Mouse (Mus musculus) embryonic facial prominence, embryonic 11.5 days (tissue): ENCODE measurements at regions not wholly inside any gene's neighbourhood (a gene's known extent, or its start where the extent isn't known, plus 50 kb on each side); places are given as distances from the start of the nearest gene placed in this dataset.
"Not testable (repeated sequence)": the region's sequence is repeated elsewhere in the genome, so short reads cannot be mapped to it uniquely, and the experiment has no call there.

Source experiments
- ATAC-seq: fragments of 200-750 bp; cut with Nextera tagmentation; replicated peaks from 2 replicates; pipeline ENCODE4 v1.8.0; 2017; ENCODE audit warnings: low read depth; ENCODE audit not compliant: insufficient number of reproducible peaks, low FRiP score, low TSS enrichment
- DNase-seq: peaks from one replicate; pipeline ENCODE4 v3.0.0-alpha.2; 2015; ENCODE audit warnings: low spot score
- H3K27ac ChIP-seq: fragments of 300-500 bp; sonication (generic); replicated peaks from 2 replicates; pipeline ENCODE4 v1.5.1; 2014; ENCODE audit warnings: mild to moderate bottlenecking, low read depth, low read length, control low read depth
- H3K27me3 ChIP-seq: fragments of 300-500 bp; sonication (generic); 2 replicates; pipeline ENCODE4 v1.6.1; 2014; ENCODE audit warnings: mild to moderate bottlenecking, low read length, moderate library complexity, mixed read lengths; ENCODE audit not compliant: control insufficient read depth, insufficient read depth
- H3K36me3 ChIP-seq: fragments of 300-500 bp; sonication (generic); replicated peaks from 2 replicates; pipeline ENCODE4 v1.6.1; 2014; ENCODE audit warnings: low read depth, mild to moderate bottlenecking, low read length, moderate library complexity, mixed read lengths; ENCODE audit not compliant: control insufficient read depth, insufficient read depth
- H3K4me1 ChIP-seq: fragments of 300-500 bp; sonication (generic); 2 replicates; pipeline ENCODE4 v1.6.1; 2014; ENCODE audit warnings: low read length, mixed read lengths; ENCODE audit not compliant: control insufficient read depth, insufficient read depth
- H3K4me2 ChIP-seq: fragments of 300-500 bp; sonication (generic); 2 replicates; pipeline ENCODE4 v1.6.1; 2014; ENCODE audit warnings: low read depth, mild to moderate bottlenecking, control low read depth, low read length, moderate library complexity
- H3K4me3 ChIP-seq: fragments of 300-500 bp; sonication (generic); 2 replicates; pipeline ENCODE4 v1.5.1; 2014; ENCODE audit warnings: low read depth, low read length, control low read depth
- H3K9ac ChIP-seq: fragments of 300-500 bp; sonication (generic); replicated peaks from 2 replicates; pipeline ENCODE4 v1.6.1; 2014; ENCODE audit warnings: mild to moderate bottlenecking, control low read depth, low read length
- H3K9me3 ChIP-seq: fragments of 300-500 bp; sonication (generic); replicated peaks from 2 replicates; pipeline ENCODE4 v1.6.1; 2016; ENCODE audit warnings: mild to moderate bottlenecking, low read length, inconsistent platforms, mixed read lengths; ENCODE audit not compliant: control insufficient read depth
- WGBS: fragments of 180-500 bp; shearing (Covaris S2); extraction: QIAGEN DNeasy Blood & Tissue Kit; methylation state at CpG from one replicate; pipeline ENCODE4 v1.1.7; 2014; 5-methylcytosine and 5-hydroxymethylcytosine counted together

DNA sequence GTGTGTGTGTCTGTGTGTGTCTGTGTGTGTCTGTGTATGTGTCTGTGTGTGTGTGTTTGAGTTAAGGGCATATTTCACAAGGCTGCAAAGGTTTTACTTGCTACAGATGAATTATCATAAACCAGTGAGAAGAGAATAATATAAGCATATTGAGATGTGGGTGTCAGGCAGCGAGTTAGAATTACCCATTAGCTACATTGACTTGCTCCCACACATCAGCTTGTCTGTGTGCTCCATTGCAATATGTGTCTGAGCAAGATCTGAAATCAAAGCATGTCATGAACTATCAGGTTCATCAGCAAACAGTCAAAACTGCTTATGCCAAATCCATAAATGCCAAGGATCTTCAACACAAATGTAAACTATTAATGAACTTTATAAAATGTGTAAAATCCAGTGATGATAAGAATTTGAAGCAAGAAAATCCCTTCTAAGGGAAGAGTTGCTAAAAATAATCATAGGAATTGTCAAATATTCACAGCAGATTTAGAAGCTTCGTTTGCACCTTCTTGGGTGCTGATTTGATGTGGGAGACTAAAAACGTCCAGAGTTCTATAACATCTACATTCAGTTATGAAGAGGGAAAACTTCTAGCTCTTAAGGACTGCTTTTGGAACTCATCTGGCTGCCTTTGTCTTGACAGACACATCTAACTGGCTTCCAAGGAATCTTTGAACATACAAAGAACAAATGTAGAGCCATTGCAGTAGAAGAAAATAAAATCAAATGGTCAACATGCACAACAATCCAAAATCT, 361.7 kb upstream of the Lrrn1 start:
- Histone ChIP-seq H3K27ac (no peak overlapping the region), H3K4me3 (no peak overlapping the region), H3K36me3 (no peaks in the 10 kb centered on the region), H3K27me3 (no peaks in the 10 kb centered on the region), H3K4me2 (no peak overlapping the region), H3K9ac (no peak overlapping the region), H3K9me3 (no peaks in the 10 kb centered on the region), H3K4me1 (no peaks in the 10 kb centered on the region)
- WGBS = 74% methylated on average over 3 of the region's 3 CpGs
- no peak for DNase-seq
- no peak for ATAC-seq

DNA sequence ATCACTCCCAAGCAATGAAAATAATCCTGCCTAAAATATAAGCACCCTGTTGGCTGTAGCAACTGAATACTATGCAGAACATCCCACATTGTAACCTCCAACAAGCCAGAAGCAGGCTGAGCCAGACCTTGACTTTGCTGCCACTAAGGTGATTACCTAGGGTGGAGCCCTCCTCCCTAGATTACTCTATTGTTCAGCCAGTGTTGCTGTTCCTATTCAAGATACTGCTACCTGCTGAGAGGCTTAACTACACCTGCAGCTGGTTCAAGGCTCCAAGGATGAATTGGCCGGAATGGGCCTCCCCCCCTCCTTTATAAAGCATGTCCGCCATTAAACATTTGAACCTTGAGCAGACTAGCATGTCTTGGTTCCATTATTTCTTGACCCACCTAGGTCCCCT, 311.3 kb upstream of the Lrrn1 start:
- Histone ChIP-seq H3K4me2 (no peak overlapping the region), H3K27ac (no peak overlapping the region), H3K9ac (no peak overlapping the region), H3K4me3 (no peak overlapping the region), H3K9me3 (no peaks in the 10 kb centered on the region), H3K36me3 (no peaks in the 10 kb centered on the region), H3K4me1 (no peaks in the 10 kb centered on the region), H3K27me3 (no peaks in the 10 kb centered on the region)
- WGBS = 74% methylated on average over 2 of the region's 2 CpGs
- ATAC-seq = no peak
- DNase-seq = no peak

DNA sequence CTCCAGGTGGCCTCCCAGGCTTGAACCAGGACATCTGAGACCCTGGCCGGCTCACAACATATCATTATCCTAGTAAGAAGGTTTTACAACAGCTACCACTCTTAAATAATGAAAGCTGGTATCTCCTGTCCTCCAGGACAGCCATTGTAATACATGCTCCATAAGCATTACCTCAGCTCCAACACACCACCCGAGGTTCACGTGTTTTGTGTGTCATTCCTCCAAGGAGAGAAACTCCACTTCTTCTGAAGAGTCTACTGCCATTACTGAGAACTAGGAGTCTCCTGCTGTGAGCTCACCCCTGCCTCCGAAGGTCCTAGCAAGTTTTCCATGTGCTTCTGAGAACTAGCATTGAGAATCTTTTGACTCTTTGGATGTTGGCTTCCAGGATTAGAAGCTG, 310.8 kb upstream of the Lrrn1 start:
- no peaks in the 10 kb centered on the region for H3K4me1 ChIP-seq
- WGBS = 70% methylated on average over 4 of the region's 4 CpGs
- no peak overlapping the region for H3K9ac ChIP-seq

DNA sequence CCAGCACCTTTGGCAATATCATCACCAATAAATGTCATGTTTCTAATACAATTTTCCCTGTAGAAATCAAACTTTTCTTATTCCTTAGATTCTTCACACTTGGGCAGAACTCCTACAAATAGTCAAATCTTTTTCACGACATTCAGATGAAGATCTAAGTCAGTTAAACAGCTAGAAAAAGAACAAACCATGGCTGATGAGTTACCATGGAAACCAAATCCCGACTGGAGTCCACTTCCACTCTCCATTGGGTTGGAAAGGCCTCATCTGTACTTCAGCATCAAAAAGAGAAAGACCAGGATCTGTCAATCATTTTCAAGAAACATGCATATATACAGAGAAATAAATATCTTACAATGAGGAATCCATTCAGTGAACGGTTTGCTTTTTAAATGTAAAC, 307.0 kb upstream of the Lrrn1 start:
- no peaks in the 10 kb centered on the region for H3K9me3 ChIP-seq
- DNase-seq (no peak), ATAC-seq (no peak)
- 65% methylated on average over 3 of the region's 3 CpGs for WGBS
- H3K27me3 ChIP-seq = no peaks in the 10 kb centered on the region
- no peak overlapping the region for H3K4me2 ChIP-seq
- H3K27ac ChIP-seq = no peak overlapping the region
- H3K9ac ChIP-seq = no peak overlapping the region
- H3K36me3 ChIP-seq = no peaks in the 10 kb centered on the region
- no peaks in the 10 kb centered on the region for H3K4me1 ChIP-seq
- H3K4me3 ChIP-seq = no peak overlapping the region

More for the DNA sequence above, 310.8 kb upstream of the Lrrn1 start:
- Histone ChIP-seq H3K27me3 (no peaks in the 10 kb centered on the region), H3K36me3 (no peaks in the 10 kb centered on the region), H3K9me3 (no peaks in the 10 kb centered on the region), H3K4me3 (no peak overlapping the region), H3K27ac (no peak overlapping the region), H3K4me2 (no peak overlapping the region)
- no peak for DNase-seq
- ATAC-seq = no peak

DNA sequence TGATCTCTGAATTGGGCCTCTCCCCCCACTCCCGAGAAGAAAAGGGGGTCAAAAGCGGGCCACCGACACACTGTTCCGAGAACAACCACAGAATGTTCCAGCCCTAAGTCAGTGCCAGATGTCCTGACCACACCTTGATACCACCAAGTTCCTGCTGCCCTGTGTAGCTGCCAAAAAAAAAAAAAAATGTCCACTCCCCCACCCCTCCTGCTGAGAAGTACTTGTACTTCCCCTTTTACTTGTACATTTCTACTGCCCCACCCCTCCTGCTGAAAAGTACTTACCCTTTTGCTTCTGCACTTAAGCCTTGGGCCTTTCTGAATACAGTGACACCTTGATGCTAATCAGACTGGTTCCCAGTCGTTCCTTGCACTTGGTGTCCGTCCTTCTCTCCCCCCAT, 299.7 kb upstream of the Lrrn1 start:
- DNase-seq, H3K27me3 ChIP-seq, H3K9me3 ChIP-seq, H3K36me3 ChIP-seq, H3K4me2 ChIP-seq, H3K4me3 ChIP-seq, H3K4me1 ChIP-seq, H3K27ac ChIP-seq, ATAC-seq, H3K9ac ChIP-seq: not testable (repeated sequence)
- whole genome bisulfite sequencing = 90% methylated on average over 6 of the region's 6 CpGs

DNA sequence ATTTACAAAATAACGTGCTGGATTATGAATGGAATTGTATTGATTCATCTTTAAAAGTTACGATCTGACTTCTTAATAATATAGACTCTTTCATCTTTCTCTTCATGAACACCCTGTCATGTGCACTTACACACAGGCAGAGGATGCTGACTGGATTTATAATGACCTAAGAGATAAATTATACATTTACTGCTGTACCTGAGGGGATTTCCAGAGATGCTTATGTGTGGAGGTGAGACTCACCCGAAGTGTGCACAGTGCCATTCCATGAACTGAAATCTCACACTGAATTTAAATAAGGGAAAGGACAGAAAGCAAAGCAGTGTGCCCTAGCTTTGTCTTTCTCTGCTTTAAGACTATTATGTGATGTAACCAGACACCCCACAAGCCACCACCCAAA, 291.9 kb upstream of the Lrrn1 start:
- H3K4me1 ChIP-seq = no peaks in the 10 kb centered on the region
- no peak for ATAC-seq
- no peak overlapping the region for H3K4me2 ChIP-seq
- no peak for DNase-seq
- no peaks in the 10 kb centered on the region for H3K27me3 ChIP-seq
- H3K36me3 ChIP-seq = no peaks in the 10 kb centered on the region
- 87% methylated on average over 3 of the region's 3 CpGs for WGBS
- no peak overlapping the region for H3K27ac ChIP-seq
- no peak overlapping the region for H3K4me3 ChIP-seq
- no peaks in the 10 kb centered on the region for H3K9me3 ChIP-seq
- no peak overlapping the region for H3K9ac ChIP-seq

DNA sequence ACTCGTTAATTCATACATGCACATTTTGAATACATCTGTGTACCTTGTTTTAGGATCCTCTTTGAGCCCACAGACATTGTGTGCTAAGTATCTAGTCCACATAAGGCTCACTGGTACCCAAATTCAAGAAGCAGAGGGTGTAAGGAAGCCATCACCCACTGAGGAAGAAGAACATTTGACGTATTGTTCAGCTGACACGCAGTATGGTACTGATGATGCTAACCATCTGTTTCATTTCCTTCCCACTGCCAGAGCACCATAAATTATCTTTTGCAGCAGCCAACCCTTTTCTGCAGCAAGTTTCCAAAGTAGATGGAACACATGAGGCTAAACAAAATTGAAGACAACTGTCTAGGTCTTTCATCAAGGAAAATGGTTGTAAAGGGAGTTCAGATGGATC, 285.6 kb upstream of the Lrrn1 start:
- 82% methylated on average over 3 of the region's 3 CpGs for WGBS
- Histone ChIP-seq H3K9me3 (no peaks in the 10 kb centered on the region), H3K9ac (no peak overlapping the region), H3K27ac (no peak overlapping the region), H3K27me3 (no peaks in the 10 kb centered on the region), H3K4me2 (no peak overlapping the region), H3K4me3 (no peak overlapping the region), H3K36me3 (no peaks in the 10 kb centered on the region), H3K4me1 (no peaks in the 10 kb centered on the region)
- DNase-seq (no peak), ATAC-seq (no peak)

DNA sequence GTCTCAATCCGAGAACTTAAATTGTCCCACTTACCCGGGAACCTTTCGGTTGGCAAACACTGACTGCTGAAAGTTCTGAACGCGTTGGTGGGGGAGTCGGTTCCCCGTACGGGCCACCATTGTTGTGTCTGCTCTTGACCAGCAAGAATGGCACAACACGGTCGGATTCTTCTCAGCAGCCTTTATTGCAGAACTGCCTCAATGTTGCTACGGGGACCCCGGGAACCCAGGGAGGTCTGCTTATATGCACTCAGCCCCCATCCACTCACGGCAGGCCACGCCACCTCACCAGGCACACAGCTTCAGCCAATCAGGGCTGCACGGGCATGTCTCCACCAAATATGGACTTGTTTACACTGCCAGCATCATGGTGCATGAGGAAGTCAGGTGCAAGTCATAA, 249.2 kb upstream of the Lrrn1 start:
- Histone ChIP-seq H3K9ac (no peak overlapping the region), H3K36me3 (no peaks in the 10 kb centered on the region), H3K4me1 (no peaks in the 10 kb centered on the region), H3K27ac (no peak overlapping the region), H3K27me3 (no peaks in the 10 kb centered on the region), H3K9me3 (no peaks in the 10 kb centered on the region), H3K4me3 (no peak overlapping the region), H3K4me2 (no peak overlapping the region)
- WGBS = 96% methylated on average over 15 of the region's 15 CpGs
- ATAC-seq (no peak), DNase-seq (no peak)
